Mouse (Mus musculus): ENCODE results near the gene Ppcdc. TPM values are rescaled to one million over a fixed set of nuclear protein-coding genes. Genes with fewer than 3 reads are reported as not detected.

Ppcdc gene
- polyA plus RNA-seq, 1 experiment from 2014 or later = 17.3 TPM

DNA sequence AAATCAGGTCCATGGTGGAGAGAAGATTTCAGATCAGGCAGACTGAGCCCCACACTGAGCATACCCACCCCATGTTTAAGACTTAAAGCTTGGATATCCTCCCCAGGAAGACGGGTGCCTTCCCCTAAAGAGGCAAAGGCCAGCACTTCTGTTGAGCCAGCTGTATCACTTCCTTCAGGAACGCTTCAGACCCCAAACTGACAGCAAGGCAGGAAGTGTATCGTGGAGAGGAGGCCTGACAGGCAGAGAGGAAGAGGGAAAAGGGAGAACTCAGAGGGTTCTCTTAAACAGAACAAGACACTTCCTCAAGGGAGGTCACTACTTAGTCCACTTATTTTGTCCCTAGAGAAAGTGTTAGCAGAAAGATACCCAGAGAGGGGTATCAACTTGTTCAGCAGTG, 26.2 kb upstream of the Ppcdc start:
- Histone ChIP-seq H3K27ac (ENCODE audit: low read depth, low read length) (no peak overlapping the region), H3K27me3 (replicated peaks; ENCODE audit: control insufficient read depth, insufficient read depth, low read length) (no peaks in the 10 kb centered on the region), H3K9me3 (ENCODE audit: control insufficient read depth) (no peaks in the 10 kb centered on the region), H3K36me3 (ENCODE audit: control insufficient read depth, insufficient read depth) (no peaks in the 10 kb centered on the region), H3K4me3 (ENCODE audit: low read depth, low read length) (no peak overlapping the region), H3K4me1 (replicated peaks; ENCODE audit: control insufficient read depth, insufficient read depth, low read length) (no peaks in the 10 kb centered on the region; the same call in 1 of the 2 replicates), H3K4me2 (replicated peaks; ENCODE audit: low read depth) (no peak overlapping the region; the same call in 1 of the 2 replicates), H3K9ac (ENCODE audit: low read depth, low read length) (no peak overlapping the region)
- no peak for ATAC-seq
- 54% methylated on average over 3 of the region's 3 CpGs for WGBS
- no peak for TF ChIP-seq CTCF (IDR thresholded peaks at IDR 0.05; ENCODE audit: low read depth)

DNA sequence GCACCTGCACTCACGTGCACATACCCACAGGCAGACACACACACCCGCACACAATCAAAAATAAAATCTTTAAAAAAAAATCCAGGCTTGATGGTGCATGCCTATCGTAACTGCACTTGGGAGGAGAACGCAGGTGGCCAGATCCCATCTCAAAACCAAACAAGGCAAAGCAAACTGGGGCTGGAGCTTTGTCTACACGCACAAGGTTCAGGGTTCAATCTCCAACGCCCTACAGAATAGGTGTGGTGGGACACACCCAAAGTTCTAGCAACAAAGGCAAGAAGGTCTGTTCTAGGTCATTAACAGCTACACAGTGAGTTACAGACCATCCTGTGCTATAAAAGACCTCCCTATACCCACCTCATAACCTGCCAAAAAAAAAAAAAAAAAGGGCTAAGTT, 22.9 kb upstream of the Ppcdc start:
- Histone ChIP-seq H3K4me3 (ENCODE audit: low read depth, low read length) (no peak overlapping the region), H3K27me3 (replicated peaks; ENCODE audit: control insufficient read depth, insufficient read depth, low read length) (no peaks in the 10 kb centered on the region), H3K9me3 (ENCODE audit: control insufficient read depth) (no peaks in the 10 kb centered on the region), H3K4me1 (replicated peaks; ENCODE audit: control insufficient read depth, insufficient read depth, low read length) (no peaks in the 10 kb centered on the region; the same call in 1 of the 2 replicates), H3K4me2 (replicated peaks; ENCODE audit: low read depth) (peak overlapping the region; percentile 17; the same call in 1 of the 2 replicates), H3K9ac (ENCODE audit: low read depth, low read length) (no peak overlapping the region), H3K27ac (ENCODE audit: low read depth, low read length) (peak overlapping the region; percentile 62), H3K36me3 (ENCODE audit: control insufficient read depth, insufficient read depth) (no peaks in the 10 kb centered on the region)
- 38% methylated on average over 6 of the region's 6 CpGs for WGBS
- TF ChIP-seq CTCF (IDR thresholded peaks at IDR 0.05; ENCODE audit: low read depth) = no peak
- peak; percentile 78 for ATAC-seq

DNA sequence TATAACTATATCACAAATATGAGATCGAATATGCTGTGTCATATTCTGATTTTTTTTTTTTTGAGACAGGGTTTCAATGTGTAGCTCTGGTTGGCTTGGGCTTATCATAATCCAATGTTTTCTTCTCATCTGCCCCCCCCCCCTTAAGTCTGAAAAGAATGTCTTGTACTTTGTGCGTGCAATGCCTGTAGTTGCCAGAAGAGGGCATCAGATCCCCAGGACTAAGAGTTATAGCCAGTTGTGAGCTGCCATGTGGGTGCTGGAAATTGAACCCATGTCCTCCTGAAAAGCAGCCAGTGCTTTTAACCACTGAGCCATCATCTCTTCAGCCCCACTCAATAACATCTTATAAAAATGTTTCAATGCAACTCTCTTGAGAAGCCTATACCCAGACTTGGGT, 19.8 kb upstream of the Ppcdc start:
- no peaks in the 10 kb centered on the region for H3K9me3 ChIP-seq (ENCODE audit: control insufficient read depth)
- 97% methylated on average over 2 of the region's 2 CpGs for WGBS
- H3K27ac ChIP-seq (ENCODE audit: low read depth, low read length) = no peak overlapping the region
- H3K9ac ChIP-seq (ENCODE audit: low read depth, low read length) = no peak overlapping the region
- no peaks in the 10 kb centered on the region for H3K36me3 ChIP-seq (ENCODE audit: control insufficient read depth, insufficient read depth)
- ATAC-seq = no peak
- peak; percentile 55; the same call in 1 of the 2 replicates for TF ChIP-seq CTCF (IDR thresholded peaks at IDR 0.05; ENCODE audit: low read depth)
- H3K4me3 ChIP-seq (ENCODE audit: low read depth, low read length) = no peak overlapping the region
- H3K27me3 ChIP-seq (replicated peaks; ENCODE audit: control insufficient read depth, insufficient read depth, low read length) = no peaks in the 10 kb centered on the region
- H3K4me1 ChIP-seq (replicated peaks; ENCODE audit: control insufficient read depth, insufficient read depth, low read length) = no peaks in the 10 kb centered on the region
- H3K4me2 ChIP-seq (replicated peaks; ENCODE audit: low read depth) = no peak overlapping the region

DNA sequence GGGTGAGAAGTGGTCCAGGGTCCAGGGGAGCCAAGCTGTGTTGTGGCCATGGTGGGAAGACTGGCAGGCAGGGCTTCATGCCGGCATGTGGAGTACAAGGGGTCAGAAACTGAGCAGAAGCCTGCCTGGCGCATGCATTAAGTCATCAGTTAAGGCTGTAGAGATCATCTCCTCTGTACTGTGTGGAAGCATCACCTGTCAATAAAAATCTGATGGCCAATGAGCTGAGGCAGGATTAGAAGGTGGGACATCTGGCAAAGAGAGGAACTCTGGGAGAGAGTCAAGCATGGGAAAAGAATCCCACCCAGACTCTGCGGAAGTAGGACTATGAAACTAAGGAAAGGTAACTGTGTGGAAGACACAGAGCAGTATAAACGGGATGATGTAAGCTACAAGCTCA, 13.6 kb upstream of the Ppcdc start:
- Histone ChIP-seq H3K27ac (ENCODE audit: low read depth, low read length) (no peak overlapping the region), H3K36me3 (ENCODE audit: control insufficient read depth, insufficient read depth) (peaks cover 21% of the 10 kb centered on the region), H3K9ac (ENCODE audit: low read depth, low read length) (no peak overlapping the region), H3K4me3 (ENCODE audit: low read depth, low read length) (no peak overlapping the region), H3K27me3 (replicated peaks; ENCODE audit: control insufficient read depth, insufficient read depth, low read length) (no peaks in the 10 kb centered on the region), H3K9me3 (ENCODE audit: control insufficient read depth) (no peaks in the 10 kb centered on the region), H3K4me2 (replicated peaks; ENCODE audit: low read depth) (no peak overlapping the region), H3K4me1 (replicated peaks; ENCODE audit: control insufficient read depth, insufficient read depth, low read length) (no peaks in the 10 kb centered on the region)
- TF ChIP-seq CTCF (IDR thresholded peaks at IDR 0.05; ENCODE audit: low read depth) = no peak
- ATAC-seq = no peak
- WGBS = 80% methylated on average over 4 of the region's 4 CpGs

DNA sequence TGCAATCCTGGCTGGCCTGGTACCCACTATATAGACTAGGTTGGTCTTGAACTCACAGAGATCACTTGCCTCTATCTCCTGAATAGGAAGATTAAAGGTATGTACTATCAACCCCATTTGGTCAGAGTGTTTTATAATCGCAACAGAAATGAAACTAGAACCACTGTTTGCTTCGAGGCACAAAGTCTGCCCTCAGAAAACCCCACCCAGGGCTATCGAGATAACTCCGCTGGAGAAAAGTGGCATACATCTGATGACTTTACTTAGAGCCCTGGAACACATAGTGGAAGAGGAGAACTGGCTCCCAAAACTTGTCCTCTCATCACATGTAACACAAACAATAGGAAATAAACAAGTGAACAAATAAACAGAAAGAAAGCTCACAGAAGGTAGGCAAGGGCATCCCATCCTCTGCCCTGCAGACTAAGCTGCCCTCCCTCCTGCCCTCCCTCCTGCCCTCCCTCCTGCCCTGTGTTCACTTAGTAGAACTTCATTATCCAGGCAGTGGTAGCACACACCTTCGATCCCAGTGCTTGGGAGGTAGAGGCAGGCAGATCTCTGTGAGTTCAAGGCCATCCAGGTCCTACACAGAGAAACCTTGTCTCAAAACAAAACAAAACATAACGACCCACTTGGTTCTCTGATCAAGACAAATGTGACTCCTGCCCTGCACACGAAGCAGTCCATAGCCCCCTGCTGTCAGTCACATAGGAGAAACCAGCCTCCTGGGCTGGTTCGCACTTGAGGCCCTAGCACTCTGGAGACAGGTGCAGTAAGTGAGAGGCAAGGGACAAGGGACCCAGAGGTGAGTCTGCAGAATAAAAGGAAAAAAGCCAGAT, 12.9 kb upstream of the Ppcdc start:
- 51% methylated on average over 8 of the region's 8 CpGs for WGBS

DNA sequence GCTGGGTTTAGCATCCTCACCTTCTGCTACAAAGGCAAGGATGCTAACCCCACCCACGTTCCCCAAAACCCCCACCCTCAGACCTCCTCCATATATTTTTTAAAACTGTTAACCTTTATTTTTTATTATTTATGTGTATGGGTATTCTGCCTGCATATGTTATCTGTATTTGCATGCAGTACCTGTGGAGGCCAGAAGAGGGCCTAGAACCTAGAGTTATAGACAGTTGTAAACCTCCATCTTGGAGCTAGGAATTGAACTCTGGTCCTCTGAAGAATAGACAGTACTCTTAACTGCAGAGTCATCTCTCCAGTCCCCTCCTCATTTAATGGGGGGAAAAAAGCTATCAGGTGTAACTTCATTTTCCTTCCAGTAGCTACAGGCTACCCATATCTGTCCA, 9.8 kb upstream of the Ppcdc start:
- no peak for ATAC-seq
- no peak overlapping the region for H3K4me3 ChIP-seq (ENCODE audit: low read depth, low read length)
- 67% methylated on average over 1 of the region's 1 CpGs for WGBS
- H3K9ac ChIP-seq (ENCODE audit: low read depth, low read length) = no peak overlapping the region
- H3K27me3 ChIP-seq (replicated peaks; ENCODE audit: control insufficient read depth, insufficient read depth, low read length) = no peaks in the 10 kb centered on the region
- TF ChIP-seq CTCF (IDR thresholded peaks at IDR 0.05; ENCODE audit: low read depth) = peak; percentile 58
- H3K9me3 ChIP-seq (ENCODE audit: control insufficient read depth) = no peaks in the 10 kb centered on the region
- H3K36me3 ChIP-seq (ENCODE audit: control insufficient read depth, insufficient read depth) = peaks cover 29% of the 10 kb centered on the region
- H3K4me2 ChIP-seq (replicated peaks; ENCODE audit: low read depth) = no peak overlapping the region
- H3K27ac ChIP-seq (ENCODE audit: low read depth, low read length) = no peak overlapping the region
- H3K4me1 ChIP-seq (replicated peaks; ENCODE audit: control insufficient read depth, insufficient read depth, low read length) = no peaks in the 10 kb centered on the region

More for the DNA sequence above, 12.9 kb upstream of the Ppcdc start:
- Histone ChIP-seq H3K27me3 (replicated peaks; ENCODE audit: control insufficient read depth, insufficient read depth, low read length) (no peaks in the 10 kb centered on the region), H3K4me3 (ENCODE audit: low read depth, low read length) (no peak overlapping the region), H3K9ac (ENCODE audit: low read depth, low read length) (no peak overlapping the region), H3K4me2 (replicated peaks; ENCODE audit: low read depth) (no peak overlapping the region), H3K4me1 (replicated peaks; ENCODE audit: control insufficient read depth, insufficient read depth, low read length) (no peaks in the 10 kb centered on the region), H3K9me3 (ENCODE audit: control insufficient read depth) (no peaks in the 10 kb centered on the region), H3K36me3 (ENCODE audit: control insufficient read depth, insufficient read depth) (peaks cover 21% of the 10 kb centered on the region), H3K27ac (ENCODE audit: low read depth, low read length) (no peak overlapping the region)
- TF ChIP-seq CTCF (IDR thresholded peaks at IDR 0.05; ENCODE audit: low read depth) = no peak
- ATAC-seq = peak; percentile 55
